Mouse (Mus musculus) cerebellum, postnatal 14 days (tissue): Measurements from ENCODE around the gene Yes1.
"Not testable (repeated sequence)": the region's sequence is repeated elsewhere in the genome, so short reads cannot be mapped to it uniquely, and the experiment has no call there.

Experiments
- DNase-seq, 2 experiments: peaks; one replicate each; pipeline ENCODE4 v3.0.0; 2021; ENCODE audit warnings: mixed read lengths in 2 of 2

Gene Yes1

GRCm38 (mm10) chr5:32711485-32711884 lies 100.5 kb downstream of the Yes1 start:
- DNase-seq = no peak

- no peak for DNase-seq
Observed at GRCm38 (mm10) chr5:32712221-32713041, 101.5 kb downstream of the Yes1 start.

GRCm38 (mm10) chr5:32713042-32713702 lies 102.2 kb downstream of the Yes1 start:
- DNase-seq = peak in 1 of 2 experiments; percentile 17

- peak; percentile 93 to 94 for DNase-seq
Observed at GRCm38 (mm10) chr5:32713703-32714467, 102.9 kb downstream of the Yes1 start.

- no peak for DNase-seq
Observed at GRCm38 (mm10) chr5:32717726-32718125, 106.8 kb downstream of the Yes1 start.

GRCm38 (mm10) chr5:32718916-32719315 lies 107.9 kb downstream of the Yes1 start:
- DNase-seq = no peak

DNA sequence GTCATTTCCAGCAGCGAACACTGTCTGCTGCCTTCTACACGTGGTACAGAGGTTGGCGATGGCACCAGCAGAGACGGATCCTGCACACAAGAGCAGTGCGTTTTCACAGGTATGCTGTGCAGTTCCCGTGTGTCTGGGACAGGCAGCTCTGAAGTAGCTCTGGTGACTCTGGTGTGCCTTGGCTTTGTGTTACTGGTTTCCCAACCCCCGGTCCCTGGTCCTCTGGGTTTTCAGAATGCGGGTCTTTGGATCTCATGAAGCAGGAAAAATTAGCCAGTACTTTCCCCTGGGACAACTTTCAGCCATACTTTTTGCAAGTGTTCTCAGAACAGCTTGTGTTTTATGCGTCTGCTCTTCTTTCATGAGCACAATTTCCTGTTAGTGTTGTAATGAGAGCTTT lies 109.4 kb downstream of the Yes1 start:
- no peak for DNase-seq

- no peak for DNase-seq
Observed at GRCm38 (mm10) chr5:32721316-32721715, 110.3 kb downstream of the Yes1 start.

- DNase-seq = no peak
Observed at GRCm38 (mm10) chr5:32722263-32722662, 111.3 kb downstream of the Yes1 start.

DNA sequence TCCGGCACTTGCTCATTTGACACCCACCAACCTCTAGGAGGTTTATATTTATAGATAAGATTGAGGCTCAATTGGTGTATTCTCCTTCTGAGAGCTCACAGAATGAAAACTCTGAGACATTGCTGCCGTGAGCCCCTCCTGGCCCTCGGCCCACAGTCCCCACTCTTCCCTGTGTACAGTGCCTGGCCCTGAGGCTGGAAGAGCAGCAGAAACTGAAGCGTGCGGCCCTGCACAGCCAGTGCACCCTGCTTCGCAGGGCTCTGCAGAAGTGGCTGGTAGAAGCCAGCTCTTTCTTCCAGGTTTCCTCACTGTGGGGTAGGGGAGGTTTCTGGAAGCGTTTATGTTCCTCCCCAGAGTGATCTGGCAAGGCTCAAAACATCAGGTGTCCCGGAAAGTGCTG lies 111.7 kb downstream of the Yes1 start:
- DNase-seq = not testable (repeated sequence)

GRCm38 (mm10) chr5:32723981-32724380 lies 113.0 kb downstream of the Yes1 start:
- DNase-seq = no peak

- DNase-seq = not testable (repeated sequence)
Observed at GRCm38 (mm10) chr5:32725397-32725796, 114.4 kb downstream of the Yes1 start.

- no peak for DNase-seq
Observed at GRCm38 (mm10) chr5:32728300-32728699, 117.3 kb downstream of the Yes1 start.

DNA sequence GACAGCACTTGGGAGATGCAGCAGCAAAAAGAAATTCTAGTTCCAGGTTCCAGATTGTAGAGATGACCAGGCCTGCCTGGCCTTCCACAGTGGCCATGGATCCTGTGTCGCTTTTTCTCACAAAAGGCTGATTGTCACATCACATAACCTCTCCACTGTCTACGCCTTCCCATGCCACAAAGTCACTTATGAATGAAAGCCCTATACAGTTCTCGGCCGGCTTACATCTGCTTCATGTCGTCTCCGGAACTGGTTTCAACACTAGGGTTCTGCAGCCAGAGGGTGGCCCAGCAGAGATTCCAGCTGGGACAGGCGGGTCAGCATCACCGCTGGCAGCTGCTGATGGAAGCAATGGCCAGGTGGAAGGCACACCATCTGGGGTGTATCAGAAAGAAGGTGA lies 117.9 kb downstream of the Yes1 start:
- no peak for DNase-seq

GRCm38 (mm10) chr5:32733892-32734291 lies 122.9 kb downstream of the Yes1 start:
- not testable (repeated sequence) for DNase-seq

DNA sequence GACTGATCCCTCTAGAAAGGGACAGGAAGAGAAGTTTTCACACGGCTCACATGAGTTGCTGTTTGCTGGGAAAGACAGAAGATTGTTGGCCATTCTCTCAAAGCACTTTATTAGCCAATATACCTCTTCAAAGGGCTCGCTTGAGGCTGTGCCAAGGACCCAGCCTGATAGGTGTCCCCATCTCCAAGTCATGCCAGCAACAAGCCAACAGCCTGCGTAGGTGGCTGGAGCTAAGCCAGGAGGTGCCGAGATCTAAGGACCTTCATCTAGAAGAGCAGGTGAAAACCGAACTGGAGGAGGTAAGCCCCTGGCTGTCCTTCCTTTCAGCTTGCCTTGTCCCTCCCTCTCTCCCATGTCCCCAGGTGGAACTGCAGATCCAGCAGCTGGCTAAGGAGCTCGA lies 124.8 kb downstream of the Yes1 start:
- DNase-seq = no peak
